Mouse (Mus musculus): ENCODE data around the gene Dnah7a.
"Not testable (repeated sequence)": the region's sequence is repeated elsewhere in the genome, so short reads cannot be mapped to it uniquely, and the experiment has no call there.

- TF ChIP-seq POLR2A (IDR thresholded peaks at IDR 0.05; ENCODE audit: borderline replicate concordance, extremely low read depth, low read depth, low read length); CTCF (IDR thresholded peaks at IDR 0.05; ENCODE audit: insufficient read depth, low read length): not testable (repeated sequence)
Observed at GRCm38 (mm10) chr1:53632040-53632439, 74.5 kb downstream of the Dnah7a start.
